Mouse (Mus musculus) lung, postnatal 14 days (tissue): ENCODE results near the gene Amfr.

Experiments used
- DNase-seq: peaks from one replicate; pipeline ENCODE4 v3.0.0; 2021

Gene Amfr

DNA sequence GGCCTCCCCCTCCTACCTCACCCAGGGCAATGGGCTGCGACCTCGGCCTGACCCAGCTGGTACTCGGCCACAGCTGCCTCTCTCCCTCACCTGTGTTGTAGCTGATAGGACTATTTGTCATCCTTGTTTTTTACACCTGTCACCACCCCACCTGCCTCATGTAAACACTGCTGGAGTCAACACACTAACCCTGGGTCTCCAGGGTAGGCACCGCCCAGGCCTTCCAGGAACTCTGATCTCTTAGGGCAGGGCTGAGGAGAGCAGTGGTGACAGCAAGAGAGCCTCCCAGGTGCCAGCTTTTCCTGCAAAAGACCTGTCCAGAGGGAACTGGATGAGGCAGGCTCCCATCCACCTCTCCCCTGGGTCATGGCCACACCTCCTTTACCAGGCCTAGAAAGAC is 83.4 kb downstream of the Amfr start:
- DNase-seq = no peak

DNA sequence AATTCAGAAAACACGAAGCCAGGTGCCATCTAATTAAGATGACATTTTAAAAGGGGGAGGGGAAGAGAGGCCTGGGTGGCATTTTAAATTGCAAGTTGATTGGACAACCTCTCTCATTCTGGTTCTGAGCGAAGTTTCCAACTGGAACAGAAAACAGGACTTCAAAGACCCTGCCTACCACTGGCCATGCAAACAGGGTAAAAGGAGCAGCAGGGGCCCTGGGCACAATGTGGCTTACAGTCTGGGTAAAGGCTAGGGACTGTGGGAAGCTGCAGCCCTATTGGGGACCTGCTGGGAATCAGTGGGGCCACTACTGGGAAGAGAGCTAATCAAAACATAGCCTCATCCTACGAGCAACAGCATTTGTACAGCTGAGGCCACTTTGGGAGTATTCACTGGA is 87.1 kb downstream of the Amfr start:
- DNase-seq = no peak

DNA sequence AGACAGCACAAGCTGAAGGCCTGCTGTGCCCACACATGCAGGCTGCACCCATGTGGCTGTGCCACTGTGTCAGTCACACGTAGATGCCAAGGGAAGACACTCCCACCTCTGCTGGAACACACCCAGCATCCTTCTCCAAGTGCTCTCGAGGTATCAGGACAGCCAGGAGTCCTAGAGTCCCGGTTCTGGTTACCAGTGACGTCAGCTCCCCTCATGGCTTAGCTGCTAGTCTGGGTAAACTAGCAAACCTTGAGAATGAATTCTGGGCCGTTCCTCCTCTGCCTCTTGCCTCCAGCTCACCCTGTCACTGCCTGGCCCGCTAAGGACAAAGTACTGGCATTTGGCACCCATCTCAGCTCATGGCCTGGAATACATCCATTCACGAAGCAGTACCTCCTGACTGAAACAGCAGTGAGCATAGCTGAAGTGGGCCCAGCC is 88.7 kb downstream of the Amfr start:
- DNase-seq = no peak
